Mouse (Mus musculus) 3134 (cell line): ENCODE data around the gene Cldn19.

Source experiments
- DNase-seq: peaks from one replicate; pipeline ENCODE4 v3.0.0-alpha.2; 2011; ENCODE audit warnings: low spot score; ENCODE audit not compliant: insufficient read length; ENCODE audit errors: extremely low read depth

Gene Cldn19

DNA sequence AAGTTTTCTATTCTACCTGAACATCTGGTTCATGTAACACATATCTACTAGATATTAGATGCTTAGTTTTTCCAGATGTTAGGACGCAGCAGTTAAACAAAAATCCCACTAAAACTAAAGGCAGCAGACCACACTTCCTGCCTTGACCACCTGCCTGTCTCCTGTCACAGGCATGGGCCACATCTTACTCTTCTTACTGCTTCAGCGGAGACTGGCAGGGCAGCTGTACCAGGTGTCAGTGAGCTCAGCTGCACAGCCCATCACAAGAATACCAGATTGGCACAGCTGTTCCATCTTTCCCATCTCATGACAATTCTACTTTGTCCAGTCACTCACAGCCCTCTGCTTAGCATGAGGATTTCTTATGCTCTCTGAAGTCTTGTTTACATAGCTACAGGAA is 42.1 kb downstream of the Cldn19 start:
- DNase-seq = no peak

DNA sequence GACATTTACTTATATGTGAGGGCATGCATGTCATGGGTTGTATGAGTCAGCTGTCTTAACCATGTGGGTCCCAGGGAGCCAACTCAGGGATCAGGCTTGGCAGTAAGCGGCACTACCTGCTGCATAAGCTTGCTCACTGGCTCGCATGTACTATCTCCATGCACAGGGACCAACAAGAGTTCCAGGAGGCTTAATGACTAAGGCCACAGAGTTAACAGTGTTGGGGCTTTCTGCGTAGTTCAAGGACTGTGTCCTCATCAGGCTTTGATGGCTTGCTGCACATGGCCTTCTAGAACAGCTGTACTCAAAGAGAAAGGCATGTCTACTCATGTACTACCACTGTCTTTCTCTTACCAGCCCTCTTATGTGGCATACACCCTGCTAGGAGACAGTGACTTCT is 45.5 kb downstream of the Cldn19 start:
- DNase-seq = no peak

GRCm38 (mm10) chr4:119301777-119302176 is 46.6 kb downstream of the Cldn19 start:
- no peak for DNase-seq

DNA sequence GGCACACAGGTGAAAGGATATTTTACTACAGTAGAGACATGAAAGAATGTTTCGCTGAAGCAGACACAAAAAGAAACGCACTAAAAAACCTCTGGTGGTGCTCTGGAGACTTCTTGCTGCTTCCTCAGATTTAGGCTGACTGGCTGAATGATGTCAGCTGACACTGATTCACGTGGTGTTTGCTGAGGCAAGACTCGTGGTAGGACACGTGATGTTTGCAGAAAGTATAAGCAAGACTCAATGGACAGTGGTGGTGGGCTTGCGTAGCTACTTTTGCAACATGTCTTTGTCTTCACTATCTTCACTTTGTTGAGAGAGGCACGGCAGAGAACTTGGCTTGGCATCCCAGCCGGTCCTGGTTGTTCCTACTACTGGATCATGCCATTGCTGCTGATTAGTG is 48.1 kb downstream of the Cldn19 start:
- no peak for DNase-seq

- DNase-seq = no peak
These were observed 50.2 kb downstream of the Cldn19 start for GRCm38 (mm10) chr4:119305418-119305817.
